Mouse (Mus musculus) stomach, embryonic 16.5 days (tissue): ENCODE measurements around the gene Ilf2. TPM values are rescaled to one million over a fixed set of nuclear protein-coding genes. Genes with fewer than 3 reads are reported as not detected.

Experiments
- ATAC-seq: fragments of 200-750 bp; cut with Nextera tagmentation; 2 replicates; pipeline ENCODE4 v1.8.0; 2017; ENCODE audit warnings: moderate number of reproducible peaks, moderate TSS enrichment; ENCODE audit not compliant: insufficient read depth, low FRiP score
- H3K27ac ChIP-seq: fragments of 300-500 bp; sonication (generic); 2 replicates; pipeline ENCODE4 v1.5.1; 2014; ENCODE audit warnings: low read length
- H3K27me3 ChIP-seq: fragments of 300-500 bp; sonication (generic); 2 replicates; pipeline ENCODE4 v1.6.1; 2014; ENCODE audit warnings: low read length, control low read depth, mixed read lengths; ENCODE audit not compliant: control insufficient read depth, insufficient read depth
- H3K36me3 ChIP-seq: fragments of 300-500 bp; sonication (generic); 2 replicates; pipeline ENCODE4 v1.6.1; 2014; ENCODE audit warnings: low read length; ENCODE audit not compliant: control insufficient read depth, insufficient read depth
- H3K4me1 ChIP-seq: fragments of 300-500 bp; sonication (generic); 2 replicates; pipeline ENCODE4 v1.6.1; 2014; ENCODE audit warnings: low read length, control low read depth, mixed read lengths; ENCODE audit not compliant: control insufficient read depth, insufficient read depth
- H3K4me2 ChIP-seq: fragments of 300-500 bp; sonication (generic); 2 replicates; pipeline ENCODE4 v1.6.1; 2014; ENCODE audit warnings: low read depth, low read length, mixed read lengths
- H3K4me3 ChIP-seq: fragments of 300-500 bp; sonication (generic); replicated peaks from 2 replicates; pipeline ENCODE4 v1.5.1; 2014; ENCODE audit warnings: mild to moderate bottlenecking, low read length
- H3K9ac ChIP-seq: fragments of 300-500 bp; sonication (generic); 2 replicates; pipeline ENCODE4 v1.6.1; 2014; ENCODE audit warnings: low read length
- H3K9me3 ChIP-seq: fragments of 300-500 bp; sonication (generic); replicated peaks from 2 replicates; pipeline ENCODE4 v1.6.1; 2016; ENCODE audit warnings: low read length, control low read depth; ENCODE audit not compliant: control insufficient read depth
- WGBS: fragments of 180-500 bp; shearing (Covaris S2); extraction: QIAGEN DNeasy Blood & Tissue Kit; methylation state at CpG from one replicate; pipeline ENCODE4 v1.1.7; 2014; 5-methylcytosine and 5-hydroxymethylcytosine counted together
- polyA plus RNA-seq: library from polyadenylated mRNA; unstranded; fragments of >200 nt; fragmentation: Nextera tagmentation; extraction: Ambion mirVana; gene quantifications from 2 replicates; pipeline ENCODE4 v1.2.1, GENCODE M21; 2015

Gene Ilf2
- polyA plus RNA-seq, 1 experiment from 2014 or later = 147 TPM

GRCm38 (mm10) chr3:90451396-90452095, 24.4 kb upstream of the Ilf2 start:
- no peaks in the 10 kb centered on the region for H3K27me3 ChIP-seq
- H3K27ac ChIP-seq = no peak overlapping the region; the same call in 1 of the 2 replicates
- 43% methylated on average over 10 of the region's 10 CpGs for WGBS
- 0 out of 2 replicates have a peak overlapping the region, but pooled peaks have one; percentile 26 for H3K4me2 ChIP-seq
- H3K4me3 ChIP-seq = no peak overlapping the region
- no peak overlapping the region for H3K9ac ChIP-seq
- no peaks in the 10 kb centered on the region for H3K9me3 ChIP-seq
- no peak for ATAC-seq
- H3K36me3 ChIP-seq = no peaks in the 10 kb centered on the region
- H3K4me1 ChIP-seq = peaks cover 9% of the 10 kb centered on the region

- Histone ChIP-seq H3K4me2 (no peak overlapping the region), H3K27ac (no peak overlapping the region), H3K4me3 (no peak overlapping the region), H3K4me1 (peaks cover 3% of the 10 kb centered on the region; the same call in 1 of the 2 replicates), H3K9me3 (no peaks in the 10 kb centered on the region), H3K27me3 (no peaks in the 10 kb centered on the region), H3K36me3 (no peaks in the 10 kb centered on the region), H3K9ac (no peak overlapping the region)
- WGBS = 81% methylated on average over 14 of the region's 14 CpGs
- ATAC-seq = no peak
Measured at GRCm38 (mm10) chr3:90454931-90455330, 21.0 kb upstream of the Ilf2 start.

- H3K9me3 ChIP-seq = no peaks in the 10 kb centered on the region
- H3K4me2 ChIP-seq = no peak overlapping the region
- H3K4me3 ChIP-seq = no peak overlapping the region
- 74% methylated on average over 9 of the region's 9 CpGs for WGBS
- H3K9ac ChIP-seq = no peak overlapping the region
- no peaks in the 10 kb centered on the region for H3K36me3 ChIP-seq
- no peak for ATAC-seq
- peaks cover 13% of the 10 kb centered on the region for H3K27me3 ChIP-seq
- H3K27ac ChIP-seq = no peak overlapping the region
- H3K4me1 ChIP-seq = 0 out of 2 replicates have a peak, but pooled peaks cover under 1% of the 10 kb centered on the region
Measured at GRCm38 (mm10) chr3:90459727-90460126, 16.2 kb upstream of the Ilf2 start.

- WGBS = 68% methylated on average over 5 of the region's 5 CpGs
- H3K27me3 ChIP-seq = peaks cover 19% of the 10 kb centered on the region
Measured at GRCm38 (mm10) chr3:90460315-90460714, 15.6 kb upstream of the Ilf2 start.

GRCm38 (mm10) chr3:90461935-90462334, 14.0 kb upstream of the Ilf2 start:
- Histone ChIP-seq H3K9ac (no peak overlapping the region), H3K9me3 (no peaks in the 10 kb centered on the region), H3K36me3 (no peaks in the 10 kb centered on the region), H3K4me2 (no peak overlapping the region), H3K27me3 (peaks cover 22% of the 10 kb centered on the region), H3K4me3 (no peak overlapping the region), H3K4me1 (peaks cover 6% of the 10 kb centered on the region; the same call in 1 of the 2 replicates), H3K27ac (no peak overlapping the region)
- no peak for ATAC-seq
- 92% methylated on average over 3 of the region's 3 CpGs for WGBS

More at GRCm38 (mm10) chr3:90460315-90460714, 15.6 kb upstream of the Ilf2 start:
- H3K4me3 ChIP-seq = no peak overlapping the region
- ATAC-seq = no peak
- H3K9me3 ChIP-seq = no peaks in the 10 kb centered on the region
- H3K27ac ChIP-seq = no peak overlapping the region
- H3K4me1 ChIP-seq = peaks cover 3% of the 10 kb centered on the region; the same call in 1 of the 2 replicates
- H3K9ac ChIP-seq = no peak overlapping the region
- no peak overlapping the region for H3K4me2 ChIP-seq
- no peaks in the 10 kb centered on the region for H3K36me3 ChIP-seq

- 34% methylated on average over 7 of the region's 7 CpGs for WGBS
- Histone ChIP-seq H3K4me3 (no peak overlapping the region), H3K27ac (no peak overlapping the region), H3K4me1 (peaks cover 6% of the 10 kb centered on the region; the same call in 1 of the 2 replicates), H3K36me3 (no peaks in the 10 kb centered on the region), H3K27me3 (peaks cover 22% of the 10 kb centered on the region), H3K9ac (no peak overlapping the region), H3K4me2 (no peak overlapping the region), H3K9me3 (no peaks in the 10 kb centered on the region)
- ATAC-seq = no peak
Measured at GRCm38 (mm10) chr3:90462579-90462978, 13.3 kb upstream of the Ilf2 start.

GRCm38 (mm10) chr3:90464552-90465080, 11.3 kb upstream of the Ilf2 start:
- peak overlapping the region; percentile 70 for H3K9ac ChIP-seq
- peaks cover 22% of the 10 kb centered on the region for H3K27me3 ChIP-seq
- ATAC-seq = no peak
- H3K27ac ChIP-seq = no peak overlapping the region
- H3K4me2 ChIP-seq = peak overlapping the region; percentile 99
- 17% methylated on average over 37 of the region's 37 CpGs for WGBS
- H3K4me3 ChIP-seq = peak overlapping the region; percentile 62
- no peaks in the 10 kb centered on the region for H3K36me3 ChIP-seq
- H3K4me1 ChIP-seq = peaks cover 6% of the 10 kb centered on the region; the same call in 1 of the 2 replicates
- H3K9me3 ChIP-seq = no peaks in the 10 kb centered on the region

- Histone ChIP-seq H3K9me3 (no peaks in the 10 kb centered on the region), H3K27me3 (peaks cover 22% of the 10 kb centered on the region), H3K36me3 (no peaks in the 10 kb centered on the region), H3K4me3 (peak overlapping the region; percentile 62), H3K4me2 (peak overlapping the region; percentile 99), H3K9ac (peak overlapping the region; percentile 70), H3K27ac (no peak overlapping the region), H3K4me1 (peaks cover 6% of the 10 kb centered on the region; the same call in 1 of the 2 replicates)
- ATAC-seq = 0 out of 2 replicates have a peak, but pooled peaks have one; percentile 16
- WGBS = 1% methylated on average over 75 of the region's 75 CpGs
Measured at GRCm38 (mm10) chr3:90465081-90465685, 10.7 kb upstream of the Ilf2 start.
